Comparison of ENCODE assay signal across 7 mouse cellular contexts in genomic region chr1:177441492-177442195, GRCm38 (mm10). TPM values are rescaled to one million over a fixed set of nuclear protein-coding genes. Genes with fewer than 3 reads are reported as not detected.
DNase-seq lines count a peak whose midpoint lies in the region; ATAC-seq lines count a peak whose summit lies in the region.

No protein-coding gene starts in this region.

- peak overlapping the region; percentile 77 for H3K4me3 ChIP-seq in intestine, embryonic 15.5 days (replicated peaks)
- peak overlapping the region; percentile 97 for H3K4me3 ChIP-seq in midbrain, embryonic 10.5 days

- H3K4me2 ChIP-seq in intestine, embryonic 15.5 days (replicated peaks) = peak overlapping the region; percentile 83

- peak overlapping the region; percentile 97 for H3K27ac ChIP-seq in intestine, embryonic 15.5 days
- peak overlapping the region; percentile 99 for H3K27ac ChIP-seq in midbrain, embryonic 10.5 days (replicated peaks)

- ATAC-seq in intestine, embryonic 15.5 days = peak; percentile 99

- H3K9me3 ChIP-seq in intestine, embryonic 15.5 days = no peaks in the 10 kb centered on the region
- no peaks in the 10 kb centered on the region for H3K9me3 ChIP-seq in midbrain, embryonic 10.5 days (replicated peaks)

- peak overlapping the region; percentile 80 for H3K9ac ChIP-seq in intestine, embryonic 15.5 days

- peak; percentile 97 to 98 for DNase-seq in adrenal gland, adult 18-20 months (ENCODE audit: low spot score in 2 of 2)
- DNase-seq in embryo, embryonic 11 days = peak; percentile 99
- peak; percentile 99 for DNase-seq in gastrocnemius, postnatal 25 days
- peak; percentile 97 to 99 for DNase-seq in left cerebral cortex, postnatal 25 days (ENCODE audit: low spot score in 2 of 2)
- DNase-seq in midbrain, embryonic 10.5 days (ENCODE audit: low spot score) = peak; percentile 98
- peak; percentile 94 for DNase-seq in right cerebral cortex, postnatal 4 days

- H3K27me3 ChIP-seq in intestine, embryonic 15.5 days (replicated peaks) = no peaks in the 10 kb centered on the region
- H3K27me3 ChIP-seq in midbrain, embryonic 10.5 days (ENCODE audit: low read depth, poor library complexity, severe bottlenecking) = no peaks in the 10 kb centered on the region

- H3K4me1 ChIP-seq in intestine, embryonic 15.5 days (replicated peaks) = peaks cover 12% of the 10 kb centered on the region
- peaks cover 52% of the 10 kb centered on the region for H3K4me1 ChIP-seq in midbrain, embryonic 10.5 days

- H3K36me3 ChIP-seq in intestine, embryonic 15.5 days = no peaks in the 10 kb centered on the region
- no peaks in the 10 kb centered on the region for H3K36me3 ChIP-seq in midbrain, embryonic 10.5 days

- intact Hi-C loops in left cerebral cortex, postnatal 25 days (cut with DNase I) = loop anchor here (2.0 to 10.0 kb wide), 7 partner anchors 131 to 557 kb away; partner anchors contain the start of gene Akt3

- WGBS in intestine, embryonic 15.5 days = under 1% methylated on average over 67 of the region's 87 CpGs
- WGBS in midbrain, embryonic 10.5 days = under 1% methylated on average over 85 of the region's 87 CpGs

RNA-seq across cellular contexts. Expression of gene Zbtb18, which starts 0.5 kb away (rescaled TPM):
- total RNA-seq in adrenal gland, adult 18-20 months (2021) = 10 to 100 TPM; 22.9 to 24.2 TPM
- total RNA-seq in gastrocnemius, postnatal 25 days (2021) = 10 to 100 TPM; 75.6 to 95.6 TPM
- 2.0 and 2.2 TPM in 2 replicates for polyA plus RNA-seq in intestine, embryonic 15.5 days (2015; fragmentation: Nextera tagmentation; extraction: Ambion mirVana)
- 100 to 1,000 TPM; 359 to 413 TPM for total RNA-seq in left cerebral cortex, postnatal 25 days (2021)
- 5.1 and 6.1 TPM in 2 replicates for polyA plus RNA-seq in midbrain, embryonic 10.5 days (2016; fragmentation: Nextera tagmentation; extraction: Ambion mirVana)

Comparison
In these comparisons a context has a peak if more than half of its experiments do, and no peak if none do; other contexts are left out.
1. Peak in every context shown above with its lines: DNase-seq, ATAC-seq, H3K4me3 ChIP-seq and H3K27ac ChIP-seq.